Mouse (Mus musculus): Measurements from ENCODE around the gene Rrn3.

DNA sequence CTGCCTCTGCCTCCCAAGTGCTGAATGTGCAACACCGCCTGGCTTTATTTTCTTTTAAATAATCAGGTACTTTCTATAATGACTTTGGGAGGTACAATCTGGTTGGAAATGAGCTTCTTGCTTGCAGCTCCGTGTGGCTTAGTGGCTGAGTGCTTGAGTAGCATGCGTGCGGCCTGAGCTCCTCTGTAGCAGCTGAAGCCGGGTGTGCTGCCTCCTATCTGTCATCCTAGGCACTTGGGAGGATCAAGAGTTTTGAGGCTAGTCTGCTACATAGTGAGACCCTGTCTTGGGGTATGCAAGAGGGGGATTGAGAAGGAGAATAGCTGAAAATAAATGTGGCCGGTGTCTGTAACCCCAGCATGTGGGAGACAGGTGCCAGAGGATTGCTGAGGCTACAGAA lies 31.6 kb downstream of the Rrn3 start:
- TF ChIP-seq POLR2A (IDR thresholded peaks at IDR 0.05; ENCODE audit: control insufficient read depth, low read depth, low read length) (no peak), CTCF (IDR thresholded peaks at IDR 0.05; ENCODE audit: control insufficient read depth, insufficient read depth, insufficient replicate concordance, low read depth, low read length) (no peak)
